Mouse (Mus musculus) intestine, embryonic 16.5 days (tissue): ENCODE measurements around the gene Gm17359. TPM values are rescaled to one million over a fixed set of nuclear protein-coding genes. Genes with fewer than 3 reads are reported as not detected.
A peak's percentile ranks its signal among the peaks of the same experiment; 100 is the strongest.

ENCODE experiments used
- ATAC-seq: fragments of 200-750 bp; cut with Nextera tagmentation; 2 replicates; pipeline ENCODE4 v1.8.0; 2017; ENCODE audit warnings: moderate TSS enrichment, moderate library complexity
- H3K27ac ChIP-seq: fragments of 300-500 bp; sonication (generic); 2 replicates; pipeline ENCODE4 v1.5.1; 2014; ENCODE audit warnings: mild to moderate bottlenecking, low read length
- H3K27me3 ChIP-seq: fragments of 300-500 bp; sonication (generic); replicated peaks from 2 replicates; pipeline ENCODE4 v1.6.1; 2014; ENCODE audit warnings: low read length, control low read depth, mixed read lengths; ENCODE audit not compliant: control insufficient read depth, insufficient read depth
- H3K36me3 ChIP-seq: fragments of 300-500 bp; sonication (generic); 2 replicates; pipeline ENCODE4 v1.6.1; 2014; ENCODE audit warnings: low read length, control low read depth; ENCODE audit not compliant: control insufficient read depth, insufficient read depth
- H3K4me1 ChIP-seq: fragments of 300-500 bp; sonication (generic); 2 replicates; pipeline ENCODE4 v1.6.1; 2014; ENCODE audit warnings: low read length, control low read depth, mixed read lengths; ENCODE audit not compliant: control insufficient read depth, insufficient read depth
- H3K4me2 ChIP-seq: fragments of 300-500 bp; sonication (generic); 2 replicates; pipeline ENCODE4 v1.6.1; 2014; ENCODE audit warnings: low read depth, low read length, control low read depth
- H3K4me3 ChIP-seq: fragments of 300-500 bp; sonication (generic); 2 replicates; pipeline ENCODE4 v1.5.1; 2014; ENCODE audit warnings: mild to moderate bottlenecking, low read length
- H3K9ac ChIP-seq: fragments of 300-500 bp; sonication (generic); 2 replicates; pipeline ENCODE4 v1.6.1; 2014; ENCODE audit warnings: low read depth, low read length
- H3K9me3 ChIP-seq: fragments of 300-500 bp; sonication (generic); 2 replicates; pipeline ENCODE4 v1.6.1; 2016; ENCODE audit warnings: low read length, control low read depth; ENCODE audit not compliant: control insufficient read depth
- WGBS: fragments of 180-500 bp; shearing (Covaris S2); extraction: QIAGEN DNeasy Blood & Tissue Kit; methylation state at CpG from one replicate; pipeline ENCODE4 v1.1.7; 2014; 5-methylcytosine and 5-hydroxymethylcytosine counted together
- polyA plus RNA-seq: library from polyadenylated mRNA; unstranded; fragments of >200 nt; fragmentation: Nextera tagmentation; extraction: Ambion mirVana; gene quantifications from 2 replicates; pipeline ENCODE4 v1.2.1, GENCODE M21; 2015

Gm17359 gene
- not detected in 2 replicates for polyA plus RNA-seq

DNA sequence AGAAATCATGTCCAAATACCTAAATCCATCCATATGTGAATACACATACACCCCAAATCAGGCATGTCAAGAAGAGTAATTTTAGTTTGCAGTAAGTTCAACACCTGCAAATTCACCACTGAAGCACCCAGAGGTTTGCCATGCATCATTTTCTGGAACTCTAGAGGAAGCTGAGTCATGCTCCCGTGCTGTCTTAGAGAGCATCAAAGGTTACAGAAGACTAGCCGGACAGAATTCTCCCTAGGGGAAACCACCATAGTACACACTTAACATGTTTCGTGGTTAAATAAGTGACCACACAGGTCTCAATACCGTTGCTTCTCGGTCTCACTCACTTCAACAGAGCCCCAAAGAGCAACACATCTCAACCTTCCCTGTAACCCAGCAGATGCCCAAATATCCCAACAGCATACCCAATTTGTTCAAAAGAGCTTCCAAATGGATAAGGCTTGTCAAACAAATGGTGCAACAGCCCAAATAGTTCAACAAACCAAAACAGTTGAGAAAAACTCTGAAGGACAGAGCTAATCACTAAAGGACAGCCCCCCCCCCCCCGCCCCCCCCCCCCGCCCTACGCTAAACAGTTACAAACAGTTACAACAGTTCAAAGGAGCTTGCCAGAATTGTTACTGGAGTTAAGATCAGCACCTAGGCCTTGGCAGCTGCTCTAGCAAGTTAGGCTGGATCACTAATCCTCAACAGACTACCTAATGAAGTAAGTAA lies at the start of gene Gm17359:
Gene Gm17359, plus strand, starts transcription at position 618 of the 723 bp plus-strand sequence.
- ATAC-seq = no peak
- Histone ChIP-seq H3K4me1 (0 out of 2 replicates have a peak, but pooled peaks cover 3% of the 10 kb centered on the region), H3K27ac (no peak within 1 kb of the TSS), H3K36me3 (no peaks in the 10 kb centered on the region), H3K27me3 (no peaks in the 10 kb centered on the region), H3K4me2 (no peak within 1 kb of the TSS), H3K4me3 (no peak within 1 kb of the TSS), H3K9me3 (no peaks in the 10 kb centered on the region), H3K9ac (no peak within 1 kb of the TSS)
- WGBS = 66% methylated on average over 8 of the region's 8 CpGs

DNA sequence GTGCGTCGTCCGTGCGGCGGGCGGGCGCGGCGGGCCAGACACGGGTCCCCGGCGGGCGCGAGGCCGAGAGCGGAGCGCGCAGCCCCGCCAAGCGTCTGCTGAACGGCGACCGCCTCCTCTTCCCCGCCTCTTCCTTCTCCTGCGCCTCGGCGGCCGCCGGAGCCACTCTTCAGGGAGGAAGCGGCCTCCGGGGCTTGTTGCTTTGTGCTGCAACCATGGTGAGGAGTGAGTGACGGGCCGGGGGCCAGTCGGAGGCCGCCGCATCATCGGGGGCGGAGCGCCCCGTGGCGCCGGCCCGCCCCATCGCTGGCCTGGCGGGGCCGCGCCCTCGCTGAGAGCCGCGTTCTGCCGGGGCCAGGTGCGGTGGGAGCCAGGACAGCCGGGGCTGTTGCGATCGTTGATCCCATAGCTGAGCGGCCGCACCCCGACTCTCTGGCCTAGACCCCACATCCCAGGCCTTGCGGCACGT lies 49.3 kb upstream of the Gm17359 start:
- Histone ChIP-seq H3K27me3 (no peaks in the 10 kb centered on the region), H3K4me3 (peak overlapping the region; percentile 87), H3K4me2 (peak overlapping the region; percentile 81), H3K27ac (peak overlapping the region; percentile 96), H3K4me1 (peaks cover 18% of the 10 kb centered on the region), H3K36me3 (no peaks in the 10 kb centered on the region), H3K9me3 (no peaks in the 10 kb centered on the region), H3K9ac (peak overlapping the region; percentile 92)
- under 1% methylated on average over 47 of the region's 60 CpGs for WGBS
- ATAC-seq = peak; percentile 98

GRCm38 (mm10) chr3:79287699-79288458 lies 48.6 kb upstream of the Gm17359 start:
- 15% methylated on average over 17 of the region's 17 CpGs for WGBS
- Histone ChIP-seq H3K4me2 (peak overlapping the region; percentile 81), H3K9me3 (no peaks in the 10 kb centered on the region), H3K36me3 (no peaks in the 10 kb centered on the region), H3K4me3 (peak overlapping the region; percentile 87), H3K27me3 (no peaks in the 10 kb centered on the region), H3K4me1 (peaks cover 18% of the 10 kb centered on the region), H3K27ac (peak overlapping the region; percentile 83), H3K9ac (peak overlapping the region; percentile 87)
- ATAC-seq = peak; percentile 27

- Histone ChIP-seq H3K4me1 (peaks cover 13% of the 10 kb centered on the region), H3K9me3 (no peaks in the 10 kb centered on the region), H3K36me3 (no peaks in the 10 kb centered on the region), H3K9ac (no peak overlapping the region), H3K27ac (no peak overlapping the region), H3K4me2 (no peak overlapping the region), H3K4me3 (no peak overlapping the region), H3K27me3 (no peaks in the 10 kb centered on the region)
- ATAC-seq = no peak
- 78% methylated on average over 3 of the region's 3 CpGs for WGBS
Measured at GRCm38 (mm10) chr3:79289050-79289449, 47.4 kb upstream of the Gm17359 start.

- Histone ChIP-seq H3K4me2 (no peak overlapping the region), H3K36me3 (no peaks in the 10 kb centered on the region), H3K27me3 (no peaks in the 10 kb centered on the region), H3K4me1 (no peaks in the 10 kb centered on the region; the same call in 1 of the 2 replicates), H3K4me3 (no peak overlapping the region), H3K9ac (no peak overlapping the region), H3K9me3 (no peaks in the 10 kb centered on the region), H3K27ac (no peak overlapping the region)
- 46% methylated on average over 4 of the region's 4 CpGs for WGBS
- no peak for ATAC-seq
Measured at GRCm38 (mm10) chr3:79293023-79293422, 43.4 kb upstream of the Gm17359 start.

DNA sequence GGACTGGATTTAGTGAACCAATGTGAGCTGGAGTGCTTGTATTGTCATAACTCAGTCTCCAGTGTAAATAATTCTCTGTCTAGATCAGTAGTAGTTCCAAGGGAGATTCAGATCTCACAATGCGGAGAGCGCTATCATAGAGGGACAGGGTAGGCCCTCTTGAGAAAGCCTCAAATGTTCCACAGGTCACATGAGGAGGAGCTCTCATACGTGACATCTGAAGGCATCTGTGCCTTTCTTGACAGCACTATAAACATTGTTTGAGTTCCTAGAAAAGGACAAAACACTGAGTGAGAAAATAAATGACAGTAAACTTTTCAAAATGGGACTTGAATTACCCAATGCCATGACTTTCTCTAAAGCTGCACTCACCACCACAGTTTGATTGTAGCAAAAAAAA lies 41.8 kb upstream of the Gm17359 start:
- Histone ChIP-seq H3K4me3 (no peak overlapping the region), H3K9ac (no peak overlapping the region), H3K27ac (no peak overlapping the region), H3K9me3 (no peaks in the 10 kb centered on the region), H3K27me3 (no peaks in the 10 kb centered on the region), H3K4me2 (no peak overlapping the region), H3K4me1 (no peaks in the 10 kb centered on the region; the same call in 1 of the 2 replicates), H3K36me3 (no peaks in the 10 kb centered on the region)
- WGBS = 85% methylated on average over 3 of the region's 3 CpGs
- ATAC-seq = no peak

GRCm38 (mm10) chr3:79296049-79296448 lies 40.4 kb upstream of the Gm17359 start:
- Histone ChIP-seq H3K4me3 (no peak overlapping the region), H3K4me2 (no peak overlapping the region), H3K4me1 (no peaks in the 10 kb centered on the region; the same call in 1 of the 2 replicates), H3K9ac (no peak overlapping the region), H3K27ac (no peak overlapping the region), H3K9me3 (no peaks in the 10 kb centered on the region), H3K27me3 (no peaks in the 10 kb centered on the region), H3K36me3 (no peaks in the 10 kb centered on the region)
- 58% methylated on average over 5 of the region's 5 CpGs for WGBS
- ATAC-seq = peak; percentile 36; the same call in 1 of the 2 replicates

GRCm38 (mm10) chr3:79296586-79296985 lies 39.9 kb upstream of the Gm17359 start:
- H3K9ac ChIP-seq = no peak overlapping the region
- H3K4me2 ChIP-seq = no peak overlapping the region
- no peaks in the 10 kb centered on the region for H3K27me3 ChIP-seq
- H3K9me3 ChIP-seq = no peaks in the 10 kb centered on the region
- no peaks in the 10 kb centered on the region; the same call in 1 of the 2 replicates for H3K4me1 ChIP-seq
- WGBS = 89% methylated on average over 3 of the region's 3 CpGs
- H3K4me3 ChIP-seq = no peak overlapping the region
- H3K36me3 ChIP-seq = no peaks in the 10 kb centered on the region
- H3K27ac ChIP-seq = no peak overlapping the region
- ATAC-seq = no peak

DNA sequence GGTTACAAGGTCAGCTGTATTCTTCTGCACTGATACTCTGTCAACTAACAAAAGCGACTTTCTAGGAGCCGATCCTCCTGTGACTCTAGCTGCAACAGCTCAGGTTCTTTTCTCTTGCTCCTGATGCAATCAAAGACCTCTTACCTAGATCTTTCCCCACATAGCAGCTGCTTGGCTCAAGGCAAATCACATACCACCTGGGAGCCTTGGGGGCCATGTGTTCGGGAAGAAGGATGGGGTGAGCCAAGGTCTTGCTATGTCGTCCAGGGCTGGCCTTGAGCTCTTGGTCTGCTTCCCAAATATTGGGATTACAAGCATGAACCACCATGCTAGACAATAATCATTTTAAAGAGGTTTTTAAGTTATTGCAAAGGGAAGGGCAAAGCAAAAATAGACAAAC lies 39.2 kb upstream of the Gm17359 start:
- no peak overlapping the region for H3K27ac ChIP-seq
- no peaks in the 10 kb centered on the region; the same call in 1 of the 2 replicates for H3K4me1 ChIP-seq
- 91% methylated on average over 4 of the region's 4 CpGs for WGBS
- ATAC-seq = no peak
- no peak overlapping the region for H3K4me3 ChIP-seq
- no peak overlapping the region for H3K9ac ChIP-seq
- H3K4me2 ChIP-seq = no peak overlapping the region
- no peaks in the 10 kb centered on the region for H3K27me3 ChIP-seq
- H3K9me3 ChIP-seq = no peaks in the 10 kb centered on the region
- H3K36me3 ChIP-seq = no peaks in the 10 kb centered on the region
